Mouse (Mus musculus): Measurements from ENCODE around the gene Mpig6b.
A peak's percentile ranks its signal among the peaks of the same experiment; 100 is the strongest.
"Not testable (repeated sequence)": the region's sequence is repeated elsewhere in the genome, so short reads cannot be mapped to it uniquely, and the experiment has no call there.

Gene Mpig6b

GRCm38 (mm10) chr17:35034896-35035295 is 31.1 kb downstream of the Mpig6b start:
- no peak for DNase-seq

GRCm38 (mm10) chr17:35033703-35034102 is 32.3 kb downstream of the Mpig6b start:
- not testable (repeated sequence) for DNase-seq

- DNase-seq: no peak
Measured at GRCm38 (mm10) chr17:35032323-35032870, 33.6 kb downstream of the Mpig6b start.

- no peak for DNase-seq
Measured at GRCm38 (mm10) chr17:35031880-35032279, 34.1 kb downstream of the Mpig6b start.

GRCm38 (mm10) chr17:35031272-35031671 is 34.7 kb downstream of the Mpig6b start:
- no peak for DNase-seq

GRCm38 (mm10) chr17:35029691-35030532 is 36.1 kb downstream of the Mpig6b start:
- DNase-seq: no peak

DNA sequence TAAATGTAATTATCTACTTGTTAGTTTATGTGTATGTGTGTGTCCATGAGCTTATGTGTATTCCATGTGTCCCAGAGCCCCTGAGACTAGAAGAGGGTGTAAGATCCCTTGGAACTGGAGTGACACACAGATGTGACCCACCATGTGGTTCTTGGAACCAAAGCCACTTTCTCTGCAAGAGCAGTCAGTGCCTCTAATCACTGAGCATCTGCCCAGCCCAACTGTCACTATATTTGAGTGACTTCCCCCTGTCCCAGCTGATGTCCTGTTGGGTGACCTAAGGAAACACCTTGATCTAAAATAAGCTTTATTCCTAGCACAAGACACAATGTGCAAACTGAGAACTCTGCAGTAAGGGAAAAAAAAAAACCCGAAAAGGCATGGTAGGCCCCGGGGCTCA is 37.7 kb downstream of the Mpig6b start:
- DNase-seq: no peak

GRCm38 (mm10) chr17:35027277-35028068 is 38.5 kb downstream of the Mpig6b start, which contains the start of gene Sapcd1:
Sapcd1 (minus strand) TSS chr17:35028016.
- no peak for DNase-seq

- no peak for DNase-seq
Measured at GRCm38 (mm10) chr17:35026206-35026605, 39.8 kb downstream of the Mpig6b start.

GRCm38 (mm10) chr17:35024691-35025488 is 41.1 kb downstream of the Mpig6b start:
- no peak for DNase-seq

GRCm38 (mm10) chr17:35024261-35024660 is 41.7 kb downstream of the Mpig6b start:
- DNase-seq: no peak

GRCm38 (mm10) chr17:35023756-35024155 is 42.2 kb downstream of the Mpig6b start:
- no peak for DNase-seq

DNA sequence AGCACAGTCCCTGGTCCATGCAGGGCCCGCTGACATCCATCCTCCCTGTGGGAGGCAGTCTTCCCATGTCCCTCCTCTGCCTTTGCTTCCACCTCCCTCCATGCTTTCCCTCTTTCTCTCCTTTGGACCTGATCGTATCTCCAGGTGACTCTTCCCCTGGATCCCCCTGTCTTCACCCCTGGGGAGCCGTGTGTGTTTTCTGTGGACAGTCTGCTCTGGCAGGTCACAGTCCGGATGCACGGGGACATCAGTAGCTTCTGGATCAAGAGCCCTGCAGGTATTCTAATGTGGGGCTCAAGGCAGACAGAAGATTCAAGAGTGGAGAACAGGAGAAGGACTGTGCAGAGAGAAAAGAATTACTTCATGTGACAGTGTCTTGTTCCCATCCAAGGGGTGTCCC is 42.8 kb downstream of the Mpig6b start:
- DNase-seq: no peak

- no peak for DNase-seq
Measured at GRCm38 (mm10) chr17:35022541-35023060, 43.4 kb downstream of the Mpig6b start.

GRCm38 (mm10) chr17:35021842-35022477 is 44.0 kb downstream of the Mpig6b start:
- DNase-seq: no peak

DNA sequence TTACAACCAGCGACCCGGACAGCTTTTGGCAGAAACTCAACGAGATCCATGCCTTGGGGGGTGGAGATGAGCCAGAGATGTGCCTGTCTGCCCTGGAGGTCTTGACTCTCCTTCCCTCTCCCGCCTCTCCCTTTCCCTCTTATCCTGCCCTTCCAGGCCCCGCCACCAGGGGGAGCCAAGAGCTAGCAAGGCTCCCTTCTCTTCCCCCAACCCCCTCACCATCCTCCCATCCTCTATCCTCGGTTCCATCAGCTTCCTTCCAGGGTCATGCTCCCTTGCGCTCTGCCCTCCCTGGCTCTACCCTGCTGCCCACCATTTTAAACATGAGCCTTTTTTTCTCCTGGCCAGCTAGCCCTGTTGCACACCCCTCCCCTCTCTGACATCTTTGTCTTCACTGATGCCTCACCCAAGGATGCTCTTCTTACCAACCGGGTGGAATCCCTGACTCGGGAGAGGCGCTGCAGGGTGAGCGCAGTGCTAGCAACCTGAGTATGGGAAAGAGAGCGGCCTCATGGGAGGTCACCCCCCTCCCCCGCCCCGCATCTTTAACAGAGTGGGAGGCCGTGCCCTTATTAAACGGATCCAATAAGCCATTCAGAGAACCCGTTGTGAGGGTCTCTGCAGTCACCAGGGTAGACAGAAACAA is 44.7 kb downstream of the Mpig6b start:
- peak; percentile 74 to 89 for DNase-seq

DNA sequence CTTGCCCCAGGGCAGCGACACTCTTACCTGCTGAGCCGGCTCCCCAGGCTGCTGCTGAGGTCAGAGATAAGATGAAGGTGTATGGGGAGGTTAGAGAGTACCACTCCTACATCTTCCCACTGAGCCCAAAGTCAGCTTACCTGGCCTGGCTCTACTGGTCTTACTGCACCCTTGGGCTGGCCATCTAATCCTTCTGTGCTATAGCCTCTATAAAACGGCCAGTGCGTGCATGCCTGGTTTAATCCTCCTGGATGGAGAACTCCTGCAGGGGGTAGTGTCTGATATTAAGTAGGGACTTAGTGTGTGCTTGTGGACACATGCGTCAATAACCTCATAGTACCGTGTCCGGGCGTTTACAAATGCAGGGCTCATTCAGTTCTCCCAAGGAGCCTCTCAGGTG is 45.4 kb downstream of the Mpig6b start:
- no peak for DNase-seq

GRCm38 (mm10) chr17:35019894-35020293 is 46.1 kb downstream of the Mpig6b start:
- no peak for DNase-seq

DNA sequence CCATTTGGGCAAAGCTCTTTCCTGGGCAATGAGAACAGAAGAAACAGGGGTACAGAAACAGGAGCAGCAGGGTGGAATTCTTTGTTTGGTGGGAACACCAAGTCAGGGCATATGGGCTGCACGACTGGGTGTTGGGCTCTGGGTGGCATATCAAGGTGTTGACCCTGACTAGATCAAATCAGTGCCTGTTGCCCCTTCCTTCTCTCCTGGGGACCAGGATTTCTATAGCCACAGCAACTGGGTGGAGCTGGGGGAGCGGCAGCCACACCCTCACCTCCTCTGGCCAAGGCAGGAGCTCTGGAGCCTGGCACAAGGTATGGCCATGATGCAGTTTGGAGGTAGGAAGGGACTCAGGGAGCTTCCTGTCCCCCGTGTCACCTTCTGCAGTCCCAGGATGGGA is 47.8 kb downstream of the Mpig6b start:
- DNase-seq: no peak

GRCm38 (mm10) chr17:35017706-35018030 is 48.3 kb downstream of the Mpig6b start:
- no peak for DNase-seq
